Mouse (Mus musculus): Measurements from ENCODE around the gene Chpf2.
"Not testable (repeated sequence)": the region's sequence is repeated elsewhere in the genome, so short reads cannot be mapped to it uniquely, and the experiment has no call there.

GRCm38 (mm10) chr5:24555335-24555734, 31.2 kb upstream of the Chpf2 start:
- TF ChIP-seq POLR2A (IDR thresholded peaks at IDR 0.05; ENCODE audit: borderline replicate concordance, insufficient read depth, low read length); CTCF (IDR thresholded peaks at IDR 0.05; ENCODE audit: borderline replicate concordance, insufficient read depth, low read depth, low read length): not testable (repeated sequence)

All from cerebellum, adult 2 months (tissue).